Mouse (Mus musculus) heart, postnatal 0 days (tissue): ENCODE measurements around the gene Tnfrsf8. TPM values are rescaled to one million over a fixed set of nuclear protein-coding genes. Genes with fewer than 3 reads are reported as not detected.

Experiments
- ATAC-seq: fragments of 200-750 bp; cut with Nextera tagmentation; 2 replicates; pipeline ENCODE4 v1.8.0; 2017; ENCODE audit warnings: low read depth, moderate number of reproducible peaks, moderate library complexity; ENCODE audit not compliant: insufficient read depth
- DNase-seq: peaks from one replicate; pipeline ENCODE4 v3.0.0-alpha.2; 2016; ENCODE audit warnings: low spot score
- H3K27ac ChIP-seq: fragments of 300-500 bp; sonication (generic); 2 replicates; pipeline ENCODE4 v1.5.1; 2014; ENCODE audit warnings: low read depth, mild to moderate bottlenecking
- H3K27me3 ChIP-seq: fragments of 300-500 bp; sonication (generic); 2 replicates; pipeline ENCODE4 v1.6.1; 2014; ENCODE audit warnings: low read length, mixed read lengths; ENCODE audit not compliant: control insufficient read depth, insufficient read depth
- H3K36me3 ChIP-seq: fragments of 300-500 bp; sonication (generic); replicated peaks from 2 replicates; pipeline ENCODE4 v1.6.1; 2014; ENCODE audit warnings: low read length, mixed read lengths; ENCODE audit not compliant: control insufficient read depth, insufficient read depth
- H3K4me1 ChIP-seq: fragments of 300-500 bp; sonication (generic); 2 replicates; pipeline ENCODE4 v1.6.1; 2014; ENCODE audit warnings: antibody characterized with exemption; ENCODE audit not compliant: control insufficient read depth, insufficient read depth
- H3K4me2 ChIP-seq: fragments of 300-500 bp; sonication (generic); 2 replicates; pipeline ENCODE4 v1.6.1; 2014; ENCODE audit warnings: low read depth, mild to moderate bottlenecking, low read length, moderate library complexity
- H3K4me3 ChIP-seq: fragments of 300-500 bp; sonication (generic); 2 replicates; pipeline ENCODE4 v1.5.1; 2014; ENCODE audit warnings: low read depth, low read length
- H3K9ac ChIP-seq: fragments of 300-500 bp; sonication (generic); replicated peaks from 2 replicates; pipeline ENCODE4 v1.6.1; 2014; ENCODE audit warnings: low read depth, low read length, mixed read lengths
- H3K9me3 ChIP-seq: fragments of 300-500 bp; sonication (generic); replicated peaks from 2 replicates; pipeline ENCODE4 v1.6.1; 2016; ENCODE audit warnings: low read length; ENCODE audit not compliant: control insufficient read depth
- CTCF ChIP-seq: IDR thresholded peaks from 2 replicates; pipeline ENCODE4 v1.5.1; 2016; ENCODE audit warnings: antibody characterized with exemption, control low read depth, low read depth
- EP300 ChIP-seq: IDR thresholded peaks from 2 replicates; pipeline ENCODE4 v1.6.1; 2016; ENCODE audit warnings: antibody characterized with exemption, low read depth
- WGBS: fragments of 180-500 bp; shearing (Covaris S2); extraction: QIAGEN DNeasy Blood & Tissue Kit; methylation state at CpG from one replicate; pipeline ENCODE4 v1.1.7; 2014; 5-methylcytosine and 5-hydroxymethylcytosine counted together
- polyA plus RNA-seq: library from polyadenylated mRNA; unstranded; fragments of >200 nt; fragmentation: Nextera tagmentation; extraction: Ambion mirVana; gene quantifications from 2 replicates; pipeline ENCODE4 v1.2.1, GENCODE M21; 2015
- total RNA-seq: library from RNA; depleted of rRNA; stranded (reverse); fragments of >200 nt; gene quantifications from 2 replicates; pipeline ENCODE4 v1.2.3, GENCODE M21; 2014; ENCODE audit warnings: low replicate concordance

The Tnfrsf8 gene
- total and polyA plus RNA-seq, 2 experiments from 2014 or later, result 0.04 TPM; not detected in 1

- H3K4me2 ChIP-seq, result no peak overlapping the region
- no peak overlapping the region for H3K9ac ChIP-seq
- H3K36me3 ChIP-seq, result no peaks in the 10 kb centered on the region
- no peaks in the 10 kb centered on the region for H3K27me3 ChIP-seq
- H3K27ac ChIP-seq, result no peak overlapping the region
- H3K4me1 ChIP-seq, result no peaks in the 10 kb centered on the region
- 78% methylated on average over 4 of the region's 4 CpGs for WGBS
- DNase-seq, result no peak
- no peak overlapping the region for H3K4me3 ChIP-seq
- no peaks in the 10 kb centered on the region for H3K9me3 ChIP-seq
- ATAC-seq, result no peak
- TF ChIP-seq CTCF (no peak), EP300 (no peak)
These were observed 10.9 kb downstream of the Tnfrsf8 start for GRCm38 (mm10) chr4:145304109-145304508.

- DNase-seq (no peak), ATAC-seq (no peak)
- Histone ChIP-seq H3K36me3 (no peaks in the 10 kb centered on the region), H3K4me3 (no peak overlapping the region), H3K9ac (no peak overlapping the region), H3K27ac (no peak overlapping the region), H3K4me1 (no peaks in the 10 kb centered on the region), H3K9me3 (no peaks in the 10 kb centered on the region), H3K27me3 (no peaks in the 10 kb centered on the region), H3K4me2 (no peak overlapping the region)
- WGBS, result 49% methylated on average over 3 of the region's 3 CpGs
- no peak for TF ChIP-seq CTCF
These were observed 12.9 kb downstream of the Tnfrsf8 start for GRCm38 (mm10) chr4:145302106-145302505.

GRCm38 (mm10) chr4:145300210-145300927 lies 14.6 kb downstream of the Tnfrsf8 start:
- no peaks in the 10 kb centered on the region for H3K27me3 ChIP-seq
- WGBS, result 37% methylated on average over 11 of the region's 12 CpGs
- ATAC-seq (no peak), DNase-seq (no peak)
- no peak overlapping the region for H3K27ac ChIP-seq
- TF ChIP-seq EP300 (no peak), CTCF (no peak)
- H3K9ac ChIP-seq, result no peak overlapping the region
- no peaks in the 10 kb centered on the region for H3K36me3 ChIP-seq
- no peak overlapping the region for H3K4me2 ChIP-seq
- no peaks in the 10 kb centered on the region for H3K4me1 ChIP-seq
- no peaks in the 10 kb centered on the region for H3K9me3 ChIP-seq
- no peak overlapping the region for H3K4me3 ChIP-seq

- H3K4me1 ChIP-seq, result no peaks in the 10 kb centered on the region
- no peak for TF ChIP-seq CTCF
- no peak for TF ChIP-seq EP300
- ATAC-seq (no peak), DNase-seq (no peak)
- no peaks in the 10 kb centered on the region for H3K9me3 ChIP-seq
- no peak overlapping the region for H3K9ac ChIP-seq
- no peaks in the 10 kb centered on the region for H3K27me3 ChIP-seq
- WGBS, result 79% methylated on average over 8 of the region's 8 CpGs
- no peaks in the 10 kb centered on the region for H3K36me3 ChIP-seq
- no peak overlapping the region for H3K27ac ChIP-seq
- H3K4me2 ChIP-seq, result no peak overlapping the region
- no peak overlapping the region for H3K4me3 ChIP-seq
These were observed 15.6 kb downstream of the Tnfrsf8 start for GRCm38 (mm10) chr4:145299355-145299754.

- no peak for DNase-seq
- H3K36me3 ChIP-seq, result no peaks in the 10 kb centered on the region
- ATAC-seq, result no peak
- H3K9me3 ChIP-seq, result no peaks in the 10 kb centered on the region
- no peak overlapping the region for H3K9ac ChIP-seq
- TF ChIP-seq EP300 (no peak), CTCF (no peak)
- no peak overlapping the region for H3K4me2 ChIP-seq
- WGBS, result 80% methylated on average over 7 of the region's 7 CpGs
- H3K27ac ChIP-seq, result no peak overlapping the region
- no peaks in the 10 kb centered on the region for H3K27me3 ChIP-seq
- H3K4me1 ChIP-seq, result no peaks in the 10 kb centered on the region
- no peak overlapping the region for H3K4me3 ChIP-seq
These were observed 16.1 kb downstream of the Tnfrsf8 start for GRCm38 (mm10) chr4:145298846-145299245.
